Mouse (Mus musculus): ENCODE results near the gene Klhl3. TPM values are rescaled to one million over a fixed set of nuclear protein-coding genes. Genes with fewer than 3 reads are reported as not detected.

Gene Klhl3
- polyA plus RNA-seq, 1 experiment from 2014 or later, result 4.6 TPM

DNA sequence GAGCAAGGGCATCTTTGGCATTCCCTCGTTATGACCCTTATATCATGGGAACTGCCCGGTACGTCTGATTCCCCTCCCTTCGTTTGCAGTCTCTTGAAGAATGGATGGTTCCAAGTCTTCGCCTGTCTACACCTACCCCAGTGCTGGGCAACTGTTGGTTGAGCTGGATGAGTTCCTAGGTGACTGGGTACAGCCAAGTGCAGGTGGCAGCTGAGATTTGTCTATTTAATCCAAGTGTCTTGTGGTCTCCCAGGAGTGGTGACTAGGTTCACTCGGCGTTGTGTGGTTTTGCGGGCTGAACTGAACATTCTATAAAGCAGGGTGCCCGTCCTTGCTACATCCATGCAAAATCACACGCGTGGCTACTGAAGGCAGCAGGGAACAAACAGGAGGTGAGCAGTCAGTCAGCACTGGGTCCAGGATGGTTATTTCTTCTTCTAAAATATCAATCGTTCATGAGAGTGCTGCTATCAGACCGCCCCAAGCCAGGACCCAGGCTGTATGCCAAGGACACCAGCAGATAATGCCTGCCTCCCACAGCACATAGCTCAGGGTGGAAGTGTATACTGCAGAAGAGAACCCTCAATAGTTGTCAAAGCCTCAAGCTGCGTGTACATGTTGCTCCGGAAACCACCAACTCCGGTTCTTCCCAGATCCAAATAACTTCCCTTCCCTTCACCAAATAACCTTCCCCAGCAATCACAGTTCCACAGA is 87.5 kb downstream of the Klhl3 start:
- Histone ChIP-seq H3K9ac (ENCODE audit: low read length) (no peak overlapping the region), H3K36me3 (ENCODE audit: control insufficient read depth, insufficient read depth, low read length) (no peaks in the 10 kb centered on the region), H3K27ac (ENCODE audit: low read length) (no peak overlapping the region), H3K4me1 (replicated peaks; ENCODE audit: control insufficient read depth, insufficient read depth, low read length) (0 out of 2 replicates have a peak, but pooled peaks cover under 1% of the 10 kb centered on the region), H3K4me3 (ENCODE audit: low read length) (no peak overlapping the region), H3K4me2 (ENCODE audit: low read depth, low read length) (no peak overlapping the region), H3K27me3 (ENCODE audit: control insufficient read depth, insufficient read depth, low read depth, low read length) (no peaks in the 10 kb centered on the region), H3K9me3 (ENCODE audit: control insufficient read depth, low read length) (no peaks in the 10 kb centered on the region)
- no peak for ATAC-seq (ENCODE audit: low read depth)
- WGBS, result 87% methylated on average over 16 of the region's 16 CpGs

DNA sequence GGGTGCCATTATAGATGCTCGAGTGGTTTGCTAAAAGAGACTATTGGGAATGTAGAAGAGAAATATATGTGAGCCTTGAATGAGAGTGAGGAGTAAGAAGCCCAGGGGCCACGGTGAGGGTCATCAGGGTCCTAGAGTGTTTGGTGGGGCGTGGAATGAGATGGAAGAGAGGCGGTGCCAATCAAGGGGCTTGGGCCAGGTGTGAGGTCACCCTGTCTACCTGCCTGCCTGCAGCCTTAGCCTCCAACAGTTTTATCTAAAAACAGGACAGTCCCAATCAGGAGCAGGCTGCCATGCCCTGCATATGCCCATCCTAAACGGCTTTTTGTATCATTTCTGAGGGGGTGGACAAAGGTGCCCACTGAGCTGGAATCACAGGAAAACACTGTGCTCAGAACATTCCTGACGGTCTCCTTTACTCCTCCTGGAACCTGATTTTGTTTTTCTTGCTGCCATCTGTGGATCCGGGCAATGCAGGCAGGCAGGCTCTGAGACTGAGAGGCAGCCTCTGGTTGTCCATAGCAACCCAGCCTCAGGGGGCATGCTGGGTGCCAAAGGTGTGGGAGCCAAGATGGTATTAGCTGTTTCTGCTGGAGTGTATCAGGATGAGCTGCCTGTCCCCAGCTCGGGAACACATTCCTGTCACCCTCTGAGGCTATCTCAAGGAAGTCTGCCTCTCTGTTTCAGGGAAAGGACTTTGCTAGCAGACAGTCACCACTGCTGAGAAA is 89.5 kb downstream of the Klhl3 start:
- Histone ChIP-seq H3K27me3 (ENCODE audit: control insufficient read depth, insufficient read depth, low read depth, low read length) (no peaks in the 10 kb centered on the region), H3K9ac (ENCODE audit: low read length) (no peak overlapping the region), H3K4me1 (replicated peaks; ENCODE audit: control insufficient read depth, insufficient read depth, low read length) (no peaks in the 10 kb centered on the region), H3K4me2 (ENCODE audit: low read depth, low read length) (no peak overlapping the region), H3K36me3 (ENCODE audit: control insufficient read depth, insufficient read depth, low read length) (0 out of 2 replicates have a peak, but pooled peaks cover 2% of the 10 kb centered on the region), H3K27ac (ENCODE audit: low read length) (no peak overlapping the region), H3K4me3 (ENCODE audit: low read length) (no peak overlapping the region), H3K9me3 (ENCODE audit: control insufficient read depth, low read length) (no peaks in the 10 kb centered on the region)
- 71% methylated on average over 8 of the region's 8 CpGs for WGBS
- ATAC-seq (ENCODE audit: low read depth), result no peak

DNA sequence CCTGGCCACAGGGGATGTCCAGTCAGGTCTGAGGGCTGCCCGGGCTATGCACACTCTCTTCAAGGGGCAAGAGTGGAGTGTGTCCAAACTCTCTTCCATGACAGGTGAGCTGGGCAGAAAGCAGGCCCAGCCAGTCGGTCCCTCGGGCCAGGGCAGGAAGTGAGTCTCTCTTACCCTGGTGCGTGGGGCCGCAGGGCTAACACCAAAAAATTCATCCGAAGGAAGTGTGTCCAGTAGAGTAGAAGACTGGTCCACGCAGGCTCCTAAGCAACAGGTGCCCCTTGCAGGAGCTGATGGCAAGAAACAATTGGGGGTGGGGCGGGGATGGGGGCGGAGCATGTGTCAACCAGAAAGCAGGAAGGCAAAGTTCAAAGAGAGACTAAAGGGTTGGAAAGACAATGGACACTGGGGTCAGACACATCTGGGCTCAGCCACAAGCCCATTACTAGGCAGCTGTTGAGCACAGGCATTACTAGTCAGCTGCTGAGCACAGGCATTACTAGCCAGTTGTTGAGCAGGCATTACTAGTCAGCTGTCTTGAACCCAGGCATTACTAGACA is 90.3 kb downstream of the Klhl3 start:
- H3K9ac ChIP-seq (ENCODE audit: low read length), result no peak overlapping the region
- H3K4me2 ChIP-seq (ENCODE audit: low read depth, low read length), result no peak overlapping the region
- 0 out of 2 replicates have a peak, but pooled peaks cover 2% of the 10 kb centered on the region for H3K36me3 ChIP-seq (ENCODE audit: control insufficient read depth, insufficient read depth, low read length)
- ATAC-seq (ENCODE audit: low read depth), result no peak
- H3K27me3 ChIP-seq (ENCODE audit: control insufficient read depth, insufficient read depth, low read depth, low read length), result no peaks in the 10 kb centered on the region
- no peaks in the 10 kb centered on the region for H3K9me3 ChIP-seq (ENCODE audit: control insufficient read depth, low read length)
- no peak overlapping the region for H3K4me3 ChIP-seq (ENCODE audit: low read length)
- no peak overlapping the region for H3K27ac ChIP-seq (ENCODE audit: low read length)
- WGBS, result 66% methylated on average over 9 of the region's 9 CpGs
- no peaks in the 10 kb centered on the region for H3K4me1 ChIP-seq (replicated peaks; ENCODE audit: control insufficient read depth, insufficient read depth, low read length)

DNA sequence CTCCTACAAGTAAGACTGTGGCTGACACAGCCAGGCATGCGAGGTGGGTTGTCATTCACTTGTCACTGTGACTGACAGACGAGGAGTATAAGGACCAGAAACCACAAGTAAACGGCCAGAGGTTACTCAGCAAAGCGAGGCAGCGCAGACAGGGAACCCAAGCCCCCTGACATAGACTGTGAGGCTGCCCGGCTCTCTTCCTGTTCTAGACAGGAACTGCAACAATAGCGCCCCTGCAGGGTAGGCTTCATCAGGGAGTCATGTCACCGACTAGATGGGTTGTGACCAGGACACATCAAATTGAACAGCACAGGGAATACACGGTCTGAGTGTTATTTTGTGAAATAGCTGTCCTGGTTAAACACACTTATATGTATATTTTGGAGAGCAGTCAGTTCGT is 93.0 kb downstream of the Klhl3 start:
- 71% methylated on average over 10 of the region's 10 CpGs for WGBS
- no peak for ATAC-seq (ENCODE audit: low read depth)
- H3K9me3 ChIP-seq (ENCODE audit: control insufficient read depth, low read length), result no peaks in the 10 kb centered on the region
- H3K4me1 ChIP-seq (replicated peaks; ENCODE audit: control insufficient read depth, insufficient read depth, low read length), result no peaks in the 10 kb centered on the region
- no peak overlapping the region for H3K4me3 ChIP-seq (ENCODE audit: low read length)
- H3K4me2 ChIP-seq (ENCODE audit: low read depth, low read length), result no peak overlapping the region
- H3K27ac ChIP-seq (ENCODE audit: low read length), result no peak overlapping the region
- H3K27me3 ChIP-seq (ENCODE audit: control insufficient read depth, insufficient read depth, low read depth, low read length), result no peaks in the 10 kb centered on the region
- no peak overlapping the region for H3K9ac ChIP-seq (ENCODE audit: low read length)
- 0 out of 2 replicates have a peak, but pooled peaks cover 2% of the 10 kb centered on the region for H3K36me3 ChIP-seq (ENCODE audit: control insufficient read depth, insufficient read depth, low read length)

DNA sequence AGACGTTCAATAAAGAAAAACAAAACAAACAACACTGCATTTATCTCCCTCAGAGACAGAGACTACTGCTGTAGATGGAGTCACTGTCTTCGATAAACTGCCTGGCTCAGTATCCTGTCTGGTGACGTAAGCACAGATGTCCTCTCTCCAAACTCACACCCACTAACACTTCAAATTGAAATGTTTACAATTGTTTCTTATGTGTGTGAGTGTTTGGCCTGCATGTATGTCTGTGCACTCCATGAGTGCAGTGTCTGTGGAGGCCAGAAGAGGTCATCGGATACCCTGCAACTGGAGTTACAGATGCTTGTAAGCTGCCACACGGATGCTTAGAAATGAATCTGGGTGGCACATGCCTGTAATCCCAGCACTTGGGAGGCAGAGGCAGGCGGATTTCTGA is 96.1 kb downstream of the Klhl3 start:
- Histone ChIP-seq H3K4me2 (ENCODE audit: low read depth, low read length) (no peak overlapping the region), H3K27ac (ENCODE audit: low read length) (no peak overlapping the region), H3K36me3 (ENCODE audit: control insufficient read depth, insufficient read depth, low read length) (0 out of 2 replicates have a peak, but pooled peaks cover 2% of the 10 kb centered on the region), H3K4me1 (replicated peaks; ENCODE audit: control insufficient read depth, insufficient read depth, low read length) (no peaks in the 10 kb centered on the region), H3K9me3 (ENCODE audit: control insufficient read depth, low read length) (no peaks in the 10 kb centered on the region), H3K4me3 (ENCODE audit: low read length) (no peak overlapping the region), H3K27me3 (ENCODE audit: control insufficient read depth, insufficient read depth, low read depth, low read length) (no peaks in the 10 kb centered on the region), H3K9ac (ENCODE audit: low read length) (no peak overlapping the region)
- ATAC-seq (ENCODE audit: low read depth), result peak; percentile 53; the same call in 1 of the 2 replicates
- 58% methylated on average over 6 of the region's 6 CpGs for WGBS

DNA sequence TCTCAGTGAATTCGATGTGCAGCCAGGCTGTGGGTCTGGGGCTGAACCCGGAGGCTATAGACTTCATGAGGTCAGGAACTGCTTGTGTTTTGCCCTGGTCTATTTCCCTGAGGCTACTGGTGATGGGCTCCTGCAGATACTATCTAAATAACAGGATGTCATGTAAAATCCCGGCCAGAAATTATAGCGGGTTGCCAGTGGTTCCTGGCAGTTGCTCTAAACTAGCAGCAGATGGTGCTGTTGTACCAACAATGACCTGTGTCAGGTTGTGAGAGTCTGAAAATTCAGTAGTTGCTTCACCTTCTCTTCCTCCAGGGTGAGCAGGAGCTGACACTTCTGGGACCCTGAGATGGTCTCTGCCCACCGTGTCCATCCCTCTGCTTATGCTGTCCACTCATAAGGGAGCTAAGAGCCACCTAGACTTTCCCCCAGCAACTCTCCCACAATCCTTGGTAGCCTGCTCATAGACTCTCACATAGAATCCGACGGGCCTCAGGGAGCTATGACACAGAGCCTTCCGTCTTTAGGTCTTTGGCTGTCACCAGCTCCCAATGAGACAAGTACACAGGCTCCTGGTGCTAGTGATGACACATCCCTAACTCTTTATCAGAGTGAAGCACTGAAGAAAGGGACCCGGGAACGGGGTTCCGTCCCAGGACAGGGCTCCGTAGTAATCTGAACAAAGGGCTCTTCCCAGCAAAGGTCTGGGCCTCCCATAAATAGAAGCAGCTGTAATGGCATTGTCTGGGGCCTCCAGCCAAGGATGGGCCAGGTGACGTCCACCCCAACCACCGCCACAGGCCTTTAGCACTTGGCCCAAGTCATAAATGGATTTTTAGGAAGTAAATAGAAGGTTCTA is 101.1 kb downstream of the Klhl3 start:
- Histone ChIP-seq H3K4me3 (ENCODE audit: low read length) (no peak overlapping the region), H3K4me1 (replicated peaks; ENCODE audit: control insufficient read depth, insufficient read depth, low read length) (peaks cover 7% of the 10 kb centered on the region; the same call in 1 of the 2 replicates), H3K27ac (ENCODE audit: low read length) (no peak overlapping the region), H3K27me3 (ENCODE audit: control insufficient read depth, insufficient read depth, low read depth, low read length) (no peaks in the 10 kb centered on the region), H3K4me2 (ENCODE audit: low read depth, low read length) (no peak overlapping the region), H3K9ac (ENCODE audit: low read length) (no peak overlapping the region), H3K36me3 (ENCODE audit: control insufficient read depth, insufficient read depth, low read length) (no peaks in the 10 kb centered on the region), H3K9me3 (ENCODE audit: control insufficient read depth, low read length) (no peaks in the 10 kb centered on the region)
- 0 out of 2 replicates have a peak, but pooled peaks have one; percentile 39 for ATAC-seq (ENCODE audit: low read depth)
- WGBS, result 64% methylated on average over 14 of the region's 14 CpGs

DNA sequence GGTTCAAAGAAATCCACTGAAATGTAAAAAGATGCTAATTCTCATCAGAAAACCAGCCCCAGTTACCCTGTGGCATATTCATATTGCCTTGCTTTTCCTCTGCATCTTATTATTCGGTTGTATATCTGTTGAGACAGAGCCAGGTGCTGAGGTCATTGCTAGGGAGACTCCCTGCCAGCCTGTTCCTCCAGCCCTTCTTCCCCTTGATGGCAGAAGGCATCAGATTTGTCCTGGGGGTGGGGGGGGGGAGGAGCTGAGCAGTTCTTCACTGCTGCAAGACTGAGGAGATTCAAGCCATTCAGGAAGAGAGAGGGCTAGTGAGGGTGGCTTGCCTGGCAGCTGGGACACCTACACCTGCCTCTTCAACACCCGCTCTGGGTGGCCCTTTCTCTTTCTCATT is 101.9 kb downstream of the Klhl3 start:
- 69% methylated on average over 2 of the region's 2 CpGs for WGBS
- no peaks in the 10 kb centered on the region for H3K9me3 ChIP-seq (ENCODE audit: control insufficient read depth, low read length)

DNA sequence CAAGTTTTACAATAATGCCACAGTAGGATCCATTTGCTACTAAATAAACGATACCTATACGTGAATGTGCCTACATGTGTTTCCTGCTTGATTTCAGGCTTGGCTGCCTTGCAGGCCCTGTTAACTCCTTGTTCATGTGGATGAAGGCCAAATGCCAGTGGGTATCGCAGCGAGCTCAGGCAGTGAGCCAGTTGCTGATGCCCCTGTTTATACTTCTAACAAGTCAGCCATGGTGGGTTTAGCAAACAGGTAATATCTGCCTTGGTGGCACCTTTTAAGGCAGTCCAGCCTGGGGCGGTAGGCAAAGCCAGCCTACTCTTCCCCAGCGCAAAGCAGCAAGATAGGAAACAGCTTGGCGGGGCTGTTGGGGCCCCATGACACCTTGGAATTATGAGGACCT is 103.0 kb downstream of the Klhl3 start:
- Histone ChIP-seq H3K4me2 (ENCODE audit: low read depth, low read length) (no peak overlapping the region), H3K9me3 (ENCODE audit: control insufficient read depth, low read length) (no peaks in the 10 kb centered on the region), H3K4me3 (ENCODE audit: low read length) (no peak overlapping the region), H3K27me3 (ENCODE audit: control insufficient read depth, insufficient read depth, low read depth, low read length) (no peaks in the 10 kb centered on the region), H3K27ac (ENCODE audit: low read length) (no peak overlapping the region), H3K4me1 (replicated peaks; ENCODE audit: control insufficient read depth, insufficient read depth, low read length) (peaks cover 7% of the 10 kb centered on the region; the same call in 1 of the 2 replicates), H3K9ac (ENCODE audit: low read length) (no peak overlapping the region), H3K36me3 (ENCODE audit: control insufficient read depth, insufficient read depth, low read length) (no peaks in the 10 kb centered on the region)
- WGBS, result 84% methylated on average over 7 of the region's 7 CpGs
- no peak for ATAC-seq (ENCODE audit: low read depth)

More for the DNA sequence above, 101.9 kb downstream of the Klhl3 start:
- ATAC-seq (ENCODE audit: low read depth), result no peak
- Histone ChIP-seq H3K4me3 (ENCODE audit: low read length) (no peak overlapping the region), H3K4me1 (replicated peaks; ENCODE audit: control insufficient read depth, insufficient read depth, low read length) (peaks cover 7% of the 10 kb centered on the region; the same call in 1 of the 2 replicates), H3K27ac (ENCODE audit: low read length) (no peak overlapping the region), H3K36me3 (ENCODE audit: control insufficient read depth, insufficient read depth, low read length) (no peaks in the 10 kb centered on the region), H3K9ac (ENCODE audit: low read length) (no peak overlapping the region), H3K27me3 (ENCODE audit: control insufficient read depth, insufficient read depth, low read depth, low read length) (no peaks in the 10 kb centered on the region), H3K4me2 (ENCODE audit: low read depth, low read length) (no peak overlapping the region)

Data from lung, embryonic 16.5 days (tissue).